Mouse (Mus musculus): Measurements from ENCODE around the gene Map6.

The Map6 gene

DNA sequence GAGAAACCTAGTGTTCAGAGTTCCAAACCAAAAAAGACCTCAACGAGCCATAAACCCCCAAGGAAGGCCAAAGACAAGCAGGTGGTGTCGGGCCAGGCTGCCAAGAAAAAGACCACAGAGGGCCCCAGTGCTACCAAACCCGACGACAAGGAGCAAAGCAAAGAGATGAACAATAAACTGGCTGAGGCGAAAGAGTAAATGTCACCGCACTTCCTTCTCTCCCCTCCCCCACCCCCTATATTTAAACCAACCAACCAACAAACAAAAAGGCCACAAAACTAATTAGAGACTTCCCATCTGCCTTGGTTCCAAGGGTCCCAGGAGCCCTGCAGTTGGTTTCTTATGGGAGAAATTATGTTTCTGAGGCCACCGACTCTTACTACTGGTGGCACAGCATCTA, 50.2 kb downstream of the Map6 start:
- DNase-seq: no peak

GRCm38 (mm10) chr7:99320524-99320923, 53.3 kb downstream of the Map6 start:
- DNase-seq: no peak

DNA sequence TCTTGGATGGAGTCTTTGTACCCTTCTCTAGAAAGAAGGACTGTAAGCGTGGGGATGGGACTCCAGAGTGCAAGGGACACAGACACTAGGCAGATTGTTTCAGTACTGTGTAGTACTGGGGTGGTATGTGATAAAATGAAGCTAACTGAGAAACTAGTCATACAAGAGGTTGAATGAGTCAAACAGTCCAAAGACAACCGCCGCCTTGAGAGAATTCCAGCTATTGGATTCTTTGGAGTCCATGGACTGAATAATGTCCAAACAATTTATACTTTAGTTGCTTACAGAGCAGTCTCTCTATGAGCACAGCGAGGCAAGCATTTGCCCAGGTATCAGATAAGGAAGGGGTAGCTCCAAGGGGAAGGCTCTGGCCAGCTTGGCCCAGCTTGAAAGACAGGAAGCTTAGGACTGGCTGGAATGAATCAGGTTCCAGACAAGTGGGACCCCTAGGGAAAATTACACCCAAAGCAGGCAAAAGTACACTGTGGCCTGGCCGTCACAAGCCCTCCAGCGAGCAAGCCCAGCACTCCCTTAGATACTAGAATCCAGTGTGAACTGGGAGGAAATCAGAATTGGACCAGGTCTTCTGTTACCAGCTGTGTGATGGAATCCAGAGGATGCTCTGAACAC, 55.6 kb downstream of the Map6 start:
- DNase-seq: no peak

- no peak for DNase-seq
Measured at GRCm38 (mm10) chr7:99323321-99323700, 56.1 kb downstream of the Map6 start.

DNA sequence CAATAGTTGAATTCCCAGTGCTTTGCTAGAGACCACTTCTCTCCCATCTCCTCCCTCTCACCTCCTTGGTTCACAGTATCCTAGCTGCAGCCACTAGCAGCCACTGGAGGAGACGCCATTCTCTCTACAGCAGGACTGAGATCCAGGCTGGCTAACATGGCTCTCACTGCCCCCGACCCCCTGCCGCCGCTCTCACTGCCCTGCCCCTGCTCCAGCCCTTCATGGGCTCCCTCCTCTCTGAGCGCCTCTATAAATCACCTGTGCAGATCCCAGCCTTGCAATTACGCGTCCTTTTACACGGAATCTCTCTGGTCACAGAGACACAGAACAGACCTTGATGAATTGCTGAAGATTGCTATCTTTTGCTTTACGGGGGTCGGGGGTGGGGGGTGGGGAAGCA, 57.6 kb downstream of the Map6 start:
- DNase-seq: no peak

GRCm38 (mm10) chr7:99326128-99326527, 58.9 kb downstream of the Map6 start:
- no peak for DNase-seq

GRCm38 (mm10) chr7:99328847-99329246, 61.6 kb downstream of the Map6 start:
- no peak for DNase-seq

GRCm38 (mm10) chr7:99330012-99330411, 62.8 kb downstream of the Map6 start:
- DNase-seq: no peak

- DNase-seq: peak; percentile 69
Measured at GRCm38 (mm10) chr7:99332774-99333480, 65.7 kb downstream of the Map6 start.

DNA sequence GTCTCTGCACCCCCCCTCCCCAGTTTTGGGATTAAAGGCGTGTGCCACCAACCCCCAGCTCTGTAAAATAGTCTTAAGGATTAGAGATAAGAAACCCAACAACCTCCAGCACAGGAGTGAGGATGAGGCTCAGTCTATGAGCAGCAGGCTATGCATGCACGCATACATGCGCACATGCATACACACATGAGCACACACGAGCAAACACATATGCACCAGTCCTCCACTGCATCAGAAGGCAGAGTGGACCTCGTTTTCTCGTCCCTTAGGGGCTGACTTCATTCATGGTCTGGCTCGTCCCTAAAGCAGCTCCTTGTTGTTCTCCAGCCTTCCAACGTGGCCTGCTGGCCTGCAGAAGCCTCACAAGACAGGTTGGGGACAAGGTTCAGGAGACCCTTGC, 73.5 kb downstream of the Map6 start:
- DNase-seq: no peak

DNA sequence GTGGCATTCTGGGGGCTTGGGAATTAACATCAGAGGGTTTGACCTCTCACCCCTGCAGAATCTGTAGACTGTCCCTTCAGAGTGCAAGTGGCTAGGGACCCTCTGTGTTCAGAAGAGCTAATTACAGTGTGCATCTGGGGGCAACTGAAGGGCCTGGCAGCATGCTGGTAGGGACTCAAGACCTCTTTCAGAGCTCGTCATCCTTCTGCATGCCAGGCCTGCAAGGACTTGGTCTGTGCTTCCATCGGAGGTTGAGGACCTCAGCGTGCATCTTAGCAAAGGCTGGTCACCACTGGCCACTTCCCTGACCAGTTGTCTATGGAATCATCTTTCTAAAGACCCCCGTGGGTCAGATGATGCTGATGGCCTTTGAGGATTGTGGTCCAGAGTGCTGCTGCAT, 76.3 kb downstream of the Map6 start:
- DNase-seq: no peak

- DNase-seq: no peak
Measured at GRCm38 (mm10) chr7:99347268-99347667, 80.0 kb downstream of the Map6 start.

- DNase-seq: no peak
Measured at GRCm38 (mm10) chr7:99348883-99349282, 81.6 kb downstream of the Map6 start.

GRCm38 (mm10) chr7:99349782-99350720, 82.8 kb downstream of the Map6 start:
- DNase-seq: no peak

DNA sequence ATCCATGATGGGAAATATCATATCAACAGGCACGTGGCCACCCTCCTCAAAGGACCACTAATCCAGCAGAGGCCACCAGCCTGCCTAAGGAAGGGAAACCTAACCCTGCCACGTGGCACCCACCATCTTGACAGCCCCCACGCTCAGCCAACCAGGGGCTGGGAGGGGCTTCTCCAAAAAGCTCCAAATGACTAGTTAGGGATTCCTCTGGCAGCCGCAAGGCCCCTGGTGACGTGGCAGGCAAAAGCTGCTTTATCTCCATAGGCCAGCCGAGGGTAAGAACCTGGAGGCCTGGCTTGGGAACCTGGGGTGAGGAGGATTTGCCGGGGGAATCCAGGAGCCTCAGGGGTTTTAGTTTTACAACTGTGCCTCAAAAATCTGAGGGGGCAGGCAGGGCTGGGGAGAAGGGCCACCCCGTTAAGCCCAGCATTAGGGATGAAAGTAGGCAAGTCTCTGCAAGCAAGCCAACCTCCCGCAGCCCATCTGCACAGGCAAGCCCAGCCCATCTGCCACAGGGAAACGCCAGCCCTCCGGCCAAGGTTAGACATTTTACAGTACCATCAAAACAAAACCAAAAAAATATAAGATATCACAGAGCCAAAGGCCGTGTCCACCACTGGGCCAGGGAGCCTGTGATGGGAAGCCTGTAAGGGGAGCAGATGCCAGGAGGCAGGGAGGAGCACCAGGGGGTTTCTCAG, 84.0 kb downstream of the Map6 start:
- DNase-seq: no peak

DNA sequence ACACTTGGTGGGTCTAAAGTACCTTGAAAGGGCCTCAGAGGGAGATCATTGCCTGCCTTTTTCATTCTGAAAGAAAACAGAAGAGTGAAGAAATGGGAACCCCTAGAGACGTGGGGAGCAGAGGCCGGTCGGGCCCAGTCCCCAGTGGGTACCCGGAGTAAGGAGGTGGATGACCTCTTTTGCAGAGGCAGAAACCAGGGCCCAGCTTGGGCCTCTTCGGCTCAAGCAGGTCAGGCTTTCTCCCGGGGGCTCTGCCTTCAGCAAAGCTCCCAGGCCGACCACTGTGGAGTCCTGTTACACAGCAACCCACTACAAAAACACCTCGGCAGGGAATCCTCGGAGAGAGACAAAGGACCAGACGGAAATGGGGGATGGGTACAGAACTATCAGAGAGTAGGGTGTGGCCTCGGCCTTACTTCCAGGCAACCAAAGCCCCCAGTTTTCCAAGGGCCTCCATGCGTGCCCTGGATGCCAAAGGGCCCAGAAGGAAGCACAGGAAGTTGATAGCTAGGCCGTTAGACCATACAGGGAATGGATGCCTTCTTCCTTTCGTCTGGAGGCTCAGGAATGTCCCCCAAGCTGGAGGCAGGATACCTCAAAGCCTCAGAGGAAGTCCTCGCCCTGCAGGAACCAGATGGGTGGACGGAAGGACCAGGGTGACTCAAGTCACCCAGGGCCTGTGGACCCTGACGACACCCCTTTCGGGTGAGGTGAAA, 84.7 kb downstream of the Map6 start:
- DNase-seq: no peak

DNA sequence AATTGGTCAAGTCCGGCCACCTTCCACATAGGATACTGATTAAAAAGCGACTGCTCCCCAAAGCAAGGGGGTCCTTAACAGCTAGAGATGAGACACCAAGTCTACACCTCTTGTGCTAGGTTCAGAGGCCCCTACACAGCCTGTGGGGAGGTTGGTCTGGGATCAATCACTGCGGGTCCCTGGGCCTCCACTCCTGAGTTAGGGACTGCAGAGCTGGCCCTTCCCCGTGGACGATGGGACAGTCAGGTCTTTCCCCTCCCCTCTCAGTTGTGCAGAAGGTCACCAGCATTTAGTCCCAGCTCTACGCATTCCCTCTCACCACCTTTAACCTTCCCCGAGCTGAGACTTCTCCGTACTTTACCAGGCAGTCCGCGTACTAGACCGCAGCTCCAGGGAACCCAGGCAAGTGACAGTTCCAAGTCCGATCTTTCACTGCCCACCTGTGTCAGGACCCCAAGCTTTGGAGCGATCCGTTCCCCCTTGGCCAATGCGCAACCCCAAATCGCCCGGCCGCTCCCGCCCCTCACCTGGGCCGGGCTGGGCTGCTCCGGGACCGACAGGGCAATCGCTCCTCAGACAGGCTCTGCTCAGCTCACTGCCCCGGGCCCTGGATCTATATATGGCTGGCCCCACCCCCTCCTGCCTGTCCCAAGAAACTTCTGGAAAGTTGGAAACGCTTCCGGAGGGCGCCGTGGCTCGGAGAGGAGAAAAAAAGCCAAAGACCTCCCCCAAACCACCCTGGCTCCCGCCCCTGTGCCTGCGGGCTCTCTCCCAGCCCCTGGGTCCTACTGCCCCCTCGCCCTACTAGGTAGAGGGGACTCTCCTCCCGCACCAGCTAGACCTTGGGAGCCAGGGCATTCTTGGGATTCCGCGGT, 85.5 kb downstream of the Map6 start, which contains the start of gene Serpinh1:
TSS of gene Serpinh1 (minus strand) at position 714 of the 875 bp plus-strand sequence.
- no peak for DNase-seq

- no peak for DNase-seq
Measured at GRCm38 (mm10) chr7:99355731-99356131, 88.5 kb downstream of the Map6 start.

GRCm38 (mm10) chr7:99356244-99356930, 89.1 kb downstream of the Map6 start:
- DNase-seq: no peak

DNA sequence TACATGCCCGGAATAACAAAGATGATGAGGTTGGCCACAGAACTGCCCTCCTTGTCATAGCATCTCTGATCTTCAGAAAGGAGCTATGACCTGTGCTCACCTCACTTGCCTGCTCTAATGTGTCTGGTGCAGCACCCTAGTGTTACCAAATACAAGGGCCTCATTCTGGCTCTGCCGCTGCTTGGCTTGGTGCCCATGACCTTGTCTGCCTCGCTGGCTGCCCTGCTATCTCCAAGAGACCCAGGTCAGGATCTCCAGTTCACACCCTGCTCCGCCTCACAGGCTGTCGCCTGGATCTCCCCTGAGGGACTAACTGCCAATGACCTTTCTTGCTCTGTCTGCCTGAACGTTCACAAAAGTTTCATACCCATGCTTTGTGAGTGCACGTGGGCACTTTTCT, 90.0 kb downstream of the Map6 start:
- no peak for DNase-seq

- DNase-seq: no peak
Measured at GRCm38 (mm10) chr7:99358371-99358770, 91.1 kb downstream of the Map6 start.
